Mouse (Mus musculus) right cerebral cortex, postnatal 4 days (tissue): ENCODE measurements around the gene Pou3f3.

Experiments used
- DNase-seq: peaks from one replicate; pipeline ENCODE4 v3.0.0-alpha.2; 2022

Gene Pou3f3

GRCm38 (mm10) chr1:42710995-42711394 is 15.4 kb downstream of the Pou3f3 start:
- DNase-seq, result no peak

- no peak for DNase-seq
Measured at GRCm38 (mm10) chr1:42711456-42712310, 16.1 kb downstream of the Pou3f3 start.

GRCm38 (mm10) chr1:42712311-42712690 is 16.7 kb downstream of the Pou3f3 start:
- no peak for DNase-seq

GRCm38 (mm10) chr1:42713104-42713932 is 17.8 kb downstream of the Pou3f3 start:
- peak; percentile 61 for DNase-seq

- DNase-seq, result no peak
Measured at GRCm38 (mm10) chr1:42714016-42714931, 18.7 kb downstream of the Pou3f3 start.

GRCm38 (mm10) chr1:42718549-42718948 is 23.0 kb downstream of the Pou3f3 start:
- no peak for DNase-seq

GRCm38 (mm10) chr1:42721353-42721752 is 25.8 kb downstream of the Pou3f3 start:
- no peak for DNase-seq

- DNase-seq, result no peak
Measured at GRCm38 (mm10) chr1:42723769-42724300, 28.3 kb downstream of the Pou3f3 start.

GRCm38 (mm10) chr1:42724881-42725280 is 29.3 kb downstream of the Pou3f3 start:
- no peak for DNase-seq

- DNase-seq, result no peak
Measured at GRCm38 (mm10) chr1:42727161-42727560, 31.6 kb downstream of the Pou3f3 start.

GRCm38 (mm10) chr1:42727676-42728075 is 32.1 kb downstream of the Pou3f3 start:
- DNase-seq, result no peak

GRCm38 (mm10) chr1:42741383-42742241 is 46.0 kb downstream of the Pou3f3 start:
- DNase-seq, result no peak

GRCm38 (mm10) chr1:42742242-42742560 is 46.6 kb downstream of the Pou3f3 start:
- no peak for DNase-seq

- DNase-seq, result no peak
Measured at GRCm38 (mm10) chr1:42745047-42745446, 49.5 kb downstream of the Pou3f3 start.

- no peak for DNase-seq
Measured at GRCm38 (mm10) chr1:42749536-42750292, 54.1 kb downstream of the Pou3f3 start.
